ENCODE assay signal across 28 mouse cellular contexts in genomic region chrX:52217189-52217789, GRCm38 (mm10). TPM values are rescaled to one million over a fixed set of nuclear protein-coding genes. Genes with fewer than 3 reads are reported as not detected.
DNase-seq lines count a peak whose midpoint lies in the region; ATAC-seq and TF ChIP-seq lines count a peak whose summit lies in the region.
"Had no signal": no experiment of that assay in that cellular context is flagged by ENCODE, and none has a peak within 500 bp of the region (broad histone marks: within the 10 kb centered on the region; RNA-seq: fewer than 3 reads in every experiment).

No protein-coding gene starts in this region.

- H3K4me2 ChIP-seq in limb, embryonic 14.5 days (replicated peaks; ENCODE audit: low read depth, low read length, severe bottlenecking): no peak overlapping the region
- H3K4me2 ChIP-seq in hindbrain, embryonic 14.5 days (replicated peaks): no peak overlapping the region
- H3K4me2 ChIP-seq: heart, embryonic 13.5 days; midbrain, embryonic 13.5 days; neural tube, embryonic 13.5 days had no signal

- no peaks in the 10 kb centered on the region for H3K36me3 ChIP-seq in limb, embryonic 14.5 days (ENCODE audit: control insufficient read depth, insufficient read depth, low read length)
- no peaks in the 10 kb centered on the region for H3K36me3 ChIP-seq in limb, embryonic 10.5 days
- H3K36me3 ChIP-seq in hindbrain, embryonic 14.5 days (replicated peaks; ENCODE audit: control insufficient read depth, insufficient read depth): no peaks in the 10 kb centered on the region
- H3K36me3 ChIP-seq: G1E; heart, embryonic 13.5 days; hindbrain, embryonic 10.5 days; midbrain, embryonic 13.5 days; neural tube, embryonic 13.5 days had no signal

- no peaks in the 10 kb centered on the region; the same call in 1 of the 2 replicates for H3K4me1 ChIP-seq in limb, embryonic 14.5 days (ENCODE audit: control insufficient read depth, insufficient read depth, low read length)
- peaks cover 10% of the 10 kb centered on the region for H3K4me1 ChIP-seq in limb, embryonic 10.5 days
- no peaks in the 10 kb centered on the region for H3K4me1 ChIP-seq in hindbrain, embryonic 14.5 days (replicated peaks; ENCODE audit: control insufficient read depth, insufficient read depth, low read length)
- H3K4me1 ChIP-seq: heart, embryonic 13.5 days; hindbrain, embryonic 10.5 days; midbrain, embryonic 13.5 days; neural tube, embryonic 13.5 days had no signal

- H3K4me3 ChIP-seq in limb, embryonic 14.5 days (replicated peaks; ENCODE audit: low read length): no peak overlapping the region
- H3K4me3 ChIP-seq in limb, embryonic 10.5 days: no peak overlapping the region
- no peak overlapping the region for H3K4me3 ChIP-seq in hindbrain, embryonic 14.5 days (replicated peaks; ENCODE audit: low read length)
- H3K4me3 ChIP-seq: heart, embryonic 13.5 days; hindbrain, embryonic 10.5 days; midbrain, embryonic 13.5 days; neural tube, embryonic 13.5 days had no signal

- no peak for TF ChIP-seq POLR2A in limb, embryonic 14.5 days (IDR thresholded peaks at IDR 0.05; ENCODE audit: borderline replicate concordance, extremely low read depth, insufficient read depth, insufficient read length)
- no peak for TF ChIP-seq POLR2A in brain, embryonic 14.5 days (IDR thresholded peaks at IDR 0.05; ENCODE audit: borderline replicate concordance, extremely low read depth, insufficient read depth, insufficient read length, poor library complexity, severe bottlenecking)

- ATAC-seq in limb, embryonic 14.5 days (ENCODE audit: low FRiP score, low read depth): no peak
- ATAC-seq in hindbrain, embryonic 14.5 days (ENCODE audit: low FRiP score): no peak
- ATAC-seq: forebrain, embryonic 14.5 days; hindbrain, embryonic 16.5 days; intestine, embryonic 16.5 days; midbrain, embryonic 13.5 days; Patski had no signal

- DNase-seq in adrenal gland, postnatal 14 days: peak; percentile 9
- no peak for DNase-seq in adrenal gland, adult 8-10 months
- DNase-seq in limb, embryonic 14.5 days (ENCODE audit: low spot score): peak; percentile 31
- no peak for DNase-seq in limb, embryonic 10.5 days (ENCODE audit: low spot score)
- DNase-seq in lung, postnatal 10 days: peak; percentile 16
- no peak for DNase-seq in lung, postnatal 36 days
- peak; percentile 17 for DNase-seq in brain, embryonic 14.5 days (ENCODE audit: low read depth)
- DNase-seq in hindbrain, embryonic 14.5 days (ENCODE audit: low spot score): no peak
- DNase-seq: adrenal gland, postnatal 25 days; cerebellum, adult 2 months; cerebellum, postnatal 14 days; heart, postnatal 14 days; kidney, adult 8-10 months; kidney, postnatal 4 days; left cerebral cortex, postnatal 4 days; liver; thymus, postnatal 14 days had no signal

- 51% methylated on average over 6 of the region's 6 CpGs for WGBS in limb, embryonic 14.5 days
- WGBS in limb, embryonic 10.5 days: 68% methylated on average over 6 of the region's 6 CpGs
- 73% methylated on average over 6 of the region's 6 CpGs for WGBS in hindbrain, embryonic 14.5 days

- no peaks in the 10 kb centered on the region for H3K9me3 ChIP-seq in limb, embryonic 14.5 days (ENCODE audit: control insufficient read depth, low read length)
- H3K9me3 ChIP-seq in limb, embryonic 10.5 days (replicated peaks): no peaks in the 10 kb centered on the region
- H3K9me3 ChIP-seq in hindbrain, embryonic 14.5 days (ENCODE audit: control insufficient read depth, low read length): no peaks in the 10 kb centered on the region
- H3K9me3 ChIP-seq: G1E; heart, embryonic 13.5 days; hindbrain, embryonic 10.5 days; midbrain, embryonic 13.5 days; neural tube, embryonic 13.5 days had no signal

- no peak overlapping the region for H3K9ac ChIP-seq in limb, embryonic 14.5 days (ENCODE audit: low read depth, low read length, severe bottlenecking)
- no peak overlapping the region for H3K9ac ChIP-seq in hindbrain, embryonic 14.5 days
- H3K9ac ChIP-seq: heart, embryonic 13.5 days; midbrain, embryonic 13.5 days; neural tube, embryonic 13.5 days had no signal

- no peak overlapping the region for H3K27ac ChIP-seq in limb, embryonic 14.5 days (replicated peaks; ENCODE audit: low read depth, low read length)
- no peak overlapping the region for H3K27ac ChIP-seq in limb, embryonic 10.5 days
- no peak overlapping the region for H3K27ac ChIP-seq in hindbrain, embryonic 14.5 days
- H3K27ac ChIP-seq: heart, embryonic 13.5 days; hindbrain, embryonic 10.5 days; kidney, postnatal 0 days; macrophage; midbrain, embryonic 13.5 days; neural tube, embryonic 13.5 days had no signal

- no peak for TF ChIP-seq CTCF in brain, embryonic 14.5 days (IDR thresholded peaks at IDR 0.05; ENCODE audit: borderline replicate concordance, extremely low read depth, insufficient read depth, insufficient read length)

- H3K27me3 ChIP-seq in limb, embryonic 14.5 days (ENCODE audit: control insufficient read depth, insufficient read depth, low read length): no peaks in the 10 kb centered on the region; the same call in 1 of the 2 replicates
- peaks cover 55% of the 10 kb centered on the region for H3K27me3 ChIP-seq in limb, embryonic 10.5 days (ENCODE audit: low read depth, poor library complexity, severe bottlenecking)
- H3K27me3 ChIP-seq in hindbrain, embryonic 14.5 days (ENCODE audit: control insufficient read depth, insufficient read depth, low read length): no peaks in the 10 kb centered on the region
- H3K27me3 ChIP-seq: heart, embryonic 13.5 days; midbrain, embryonic 13.5 days; neural tube, embryonic 13.5 days had no signal

RNA-seq across cellular contexts. Expression of gene Gpc4, which starts 52.2 kb away (rescaled TPM):
- total RNA-seq in adrenal gland, postnatal 14 days (2021): 101 and 125 TPM in 2 replicates
- 100 to 1,000 TPM in 2 of 4 experiments, 10 to 100 TPM in 2; 87.2 to 214 (median 143) TPM for total RNA-seq in adrenal gland, adult 8-10 months (2022)
- polyA plus RNA-seq in limb, embryonic 14.5 days (2012; rRNA removed): 81.8 and 90.0 TPM in 2 replicates
- polyA plus RNA-seq in limb, embryonic 14.5 days (2014; fragmentation: Nextera tagmentation; extraction: Ambion mirVana): 88.5 and 95.1 TPM in 2 replicates
- 17.5 and 18.8 TPM in 2 replicates for polyA plus RNA-seq in limb, embryonic 10.5 days (2016; fragmentation: Nextera tagmentation; extraction: Ambion mirVana)
- 15.2 and 19.5 TPM in 2 replicates for polyA plus RNA-seq in brain, embryonic 14.5 days (2012; rRNA removed)
- polyA plus RNA-seq in hindbrain, embryonic 14.5 days (2014; fragmentation: Nextera tagmentation; extraction: Ambion mirVana): 10.0 and 10.9 TPM in 2 replicates
- polyA plus RNA-seq: macrophage had no signal

Comparison
In these comparisons a context has a peak if more than half of its experiments do, and no peak if none do; other contexts are left out.
1. DNase-seq: peak in adrenal gland, postnatal 14 days (single experiment), limb, embryonic 14.5 days (single experiment), lung, postnatal 10 days (single experiment) and brain, embryonic 14.5 days (single experiment); none in adrenal gland, adult 8-10 months (single experiment), limb, embryonic 10.5 days (single experiment), lung, postnatal 36 days (single experiment) and hindbrain, embryonic 14.5 days (single experiment).